Mouse (Mus musculus) B cell, adult 2 months (primary cell): Measurements from ENCODE around the gene Pptc7.
A peak's percentile ranks its signal among the peaks of the same experiment; 100 is the strongest.

Experiments
- DNase-seq, 2 experiments: peaks; one replicate each; pipeline ENCODE4 v3.0.0; 2022

Gene Pptc7

DNA sequence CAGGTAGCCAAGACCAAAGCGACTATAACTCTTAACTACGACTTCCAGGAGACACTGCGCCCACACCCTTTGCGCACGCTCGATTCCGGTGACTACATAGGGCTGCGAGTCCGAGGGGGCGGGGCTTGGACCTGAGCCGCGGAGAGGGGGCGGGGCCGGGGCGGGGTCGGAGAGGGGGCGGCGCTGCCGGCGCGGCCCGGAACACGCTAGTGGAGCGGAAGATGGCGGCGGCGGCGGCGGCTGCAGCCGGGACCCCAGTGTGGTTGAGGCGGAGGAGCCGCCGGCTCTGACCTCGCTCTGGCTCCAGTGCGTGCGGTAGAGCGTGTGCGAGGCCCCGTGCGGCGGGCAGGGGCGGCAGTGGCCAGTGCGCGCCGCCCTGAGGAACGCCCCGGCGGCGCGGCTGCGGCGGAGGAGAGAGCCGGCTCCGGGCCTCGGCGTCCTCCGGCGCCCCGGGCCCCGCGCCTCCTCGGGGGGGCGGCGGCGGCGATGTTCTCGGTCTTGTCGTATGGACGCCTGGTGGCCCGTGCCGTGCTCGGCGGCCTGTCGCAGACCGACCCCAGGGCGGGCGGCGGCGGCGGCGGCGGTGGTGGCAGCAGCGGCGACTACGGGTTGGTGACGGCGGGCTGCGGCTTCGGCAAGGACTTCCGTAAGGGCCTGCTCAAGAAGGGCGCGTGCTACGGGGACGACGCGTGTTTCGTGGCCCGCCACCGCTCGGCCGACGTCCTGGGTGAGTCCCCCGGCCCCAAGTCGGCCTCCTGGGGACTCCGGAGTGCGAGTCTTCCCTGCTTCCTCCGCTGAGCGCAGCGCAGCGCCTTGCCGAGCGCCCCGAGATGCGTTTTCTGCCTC lies at the start of gene Pptc7:
Pptc7 (plus strand) TSS at position 183 of the 846 bp plus-strand sequence.
- peak; percentile 92 to 93 for DNase-seq

GRCm38 (mm10) chr5:122235196-122235836 lies 48.8 kb upstream of the Pptc7 start:
- DNase-seq = peak; percentile 53 to 58

- DNase-seq = no peak
Observed at GRCm38 (mm10) chr5:122237200-122237599, 47.0 kb upstream of the Pptc7 start.

DNA sequence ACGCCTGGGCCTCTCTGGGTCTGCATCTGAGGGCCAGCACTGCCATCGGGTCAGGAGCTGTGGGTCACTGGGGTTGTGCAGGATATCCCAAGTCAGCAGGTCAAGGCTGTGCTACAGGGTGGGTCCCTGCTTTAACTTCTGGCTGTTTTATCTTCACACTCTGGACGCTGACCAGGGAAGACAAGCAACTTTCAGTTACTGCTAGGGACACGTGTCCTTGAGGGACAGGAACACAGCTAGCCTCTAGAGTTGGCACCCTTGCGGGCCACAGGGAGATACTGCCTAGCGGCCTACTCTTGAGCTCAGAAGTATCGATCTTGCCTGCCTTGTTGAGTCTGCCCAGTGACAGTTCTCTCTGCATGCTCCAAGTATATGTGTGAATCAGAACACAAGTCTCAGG lies 44.5 kb upstream of the Pptc7 start:
- DNase-seq = no peak

DNA sequence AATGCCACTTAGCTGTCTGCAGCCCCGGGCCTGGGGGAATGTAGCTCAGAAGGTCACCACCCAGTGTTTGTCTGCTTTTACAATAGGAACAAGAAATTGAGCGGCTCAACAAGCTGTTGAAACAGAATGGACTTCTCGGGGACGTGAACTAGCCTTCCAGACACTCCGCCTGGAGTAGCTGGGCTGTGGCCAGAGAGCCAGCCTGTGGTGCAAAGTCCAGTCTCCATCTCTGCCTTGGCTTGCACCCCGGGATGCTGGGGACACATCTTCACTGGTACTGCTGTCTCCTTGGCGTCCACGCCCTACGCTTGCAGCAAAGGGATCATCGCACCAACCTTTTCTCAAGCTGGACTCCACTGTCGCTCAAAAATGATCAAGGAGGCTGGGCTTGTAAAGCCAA lies 43.6 kb upstream of the Pptc7 start:
- no peak for DNase-seq

GRCm38 (mm10) chr5:122240989-122241388 lies 43.2 kb upstream of the Pptc7 start:
- DNase-seq = no peak

GRCm38 (mm10) chr5:122242521-122243123 lies 41.5 kb upstream of the Pptc7 start:
- DNase-seq = peak in 1 of 2 experiments; percentile 41

GRCm38 (mm10) chr5:122243781-122244523 lies 40.2 kb upstream of the Pptc7 start:
- peak; percentile 36 to 50 for DNase-seq

- DNase-seq = no peak
Observed at GRCm38 (mm10) chr5:122245186-122245585, 39.0 kb upstream of the Pptc7 start.

DNA sequence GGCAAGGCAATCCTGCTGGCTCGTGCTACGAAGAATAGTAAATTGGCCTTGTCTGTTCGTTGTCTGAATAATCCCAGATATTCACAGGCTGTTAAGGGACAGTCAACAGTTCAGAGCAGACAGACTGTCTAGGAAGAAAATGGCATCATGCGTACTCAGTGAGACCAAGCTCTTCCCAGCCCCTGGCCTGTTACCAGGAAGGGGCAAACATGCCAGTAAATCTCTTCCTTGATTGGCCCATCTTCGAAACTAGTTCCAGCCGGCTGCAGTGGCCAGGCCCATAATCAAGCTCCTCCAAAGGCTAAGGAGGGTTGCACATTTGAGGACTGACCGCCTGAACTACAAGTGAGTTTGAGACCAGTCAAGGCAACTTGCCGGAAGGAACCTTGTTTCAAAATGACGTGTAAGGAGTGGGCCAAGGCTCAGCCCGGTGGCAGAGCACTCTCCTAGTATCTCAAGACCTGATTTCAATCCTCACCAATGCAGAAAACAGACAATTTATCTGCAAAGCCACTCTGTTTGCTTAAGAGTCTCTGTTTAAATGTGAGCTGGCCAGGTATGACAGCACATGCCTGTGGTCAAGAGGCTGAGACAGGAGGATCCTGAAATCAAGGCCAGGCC lies 37.5 kb upstream of the Pptc7 start:
- DNase-seq = no peak

DNA sequence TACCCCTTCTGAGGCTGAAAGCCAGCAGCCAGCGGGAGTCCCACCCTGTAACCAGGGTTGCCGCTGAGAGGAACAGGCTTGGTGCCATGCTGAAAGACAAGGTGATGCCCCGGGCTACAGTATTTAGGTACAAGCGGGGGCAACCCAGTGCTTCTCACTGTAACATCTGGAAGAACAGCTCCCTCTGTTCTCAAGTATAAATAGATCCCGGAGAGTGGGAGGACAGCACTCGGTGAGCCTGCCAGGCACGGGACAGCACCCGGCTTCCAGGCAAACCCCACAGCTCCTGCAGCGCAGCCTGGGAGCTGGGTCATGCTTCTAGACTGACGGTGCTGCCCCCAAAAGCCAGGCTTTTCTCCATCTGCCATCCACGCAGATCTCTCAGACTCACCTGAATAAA lies 36.6 kb upstream of the Pptc7 start:
- no peak for DNase-seq

DNA sequence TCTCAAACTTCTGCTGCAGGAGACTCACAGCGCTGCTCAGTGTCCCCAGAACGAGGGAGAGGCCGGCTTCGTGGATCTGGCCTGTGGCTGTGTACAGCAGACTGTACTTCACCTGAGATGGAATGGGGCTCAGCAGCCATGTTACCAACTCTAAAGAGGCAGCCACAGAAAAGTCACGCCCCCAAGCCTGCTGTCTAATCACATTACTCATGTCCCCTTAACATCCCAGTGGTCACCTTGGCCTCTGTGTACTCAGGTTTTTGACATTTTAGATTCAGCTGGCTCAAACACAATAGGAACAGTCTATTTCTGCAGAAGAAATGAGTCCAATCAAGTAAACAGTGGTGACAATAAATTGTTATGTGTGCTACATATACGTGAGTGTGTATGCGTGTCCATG lies 36.2 kb upstream of the Pptc7 start:
- DNase-seq = no peak

DNA sequence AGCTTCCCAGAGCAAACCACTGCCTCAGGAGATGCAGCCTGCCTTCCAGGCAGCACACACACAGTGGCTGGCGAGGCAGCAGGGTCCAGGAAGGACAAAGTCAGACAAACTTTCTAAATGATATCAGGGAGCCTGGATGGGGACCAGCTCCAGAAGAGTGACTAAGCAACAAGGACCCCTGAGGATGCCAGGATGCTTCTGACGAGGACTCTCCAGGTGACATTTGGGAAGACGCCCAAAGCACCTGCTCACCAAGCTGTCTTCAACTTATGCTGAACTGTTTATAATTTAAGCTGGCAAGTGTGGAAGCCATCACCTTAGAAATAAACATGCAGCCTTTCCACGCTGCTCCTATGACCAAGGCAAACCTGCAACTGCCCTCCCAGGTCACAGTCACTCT lies 34.9 kb upstream of the Pptc7 start:
- DNase-seq = no peak

GRCm38 (mm10) chr5:122251895-122252606 lies 32.1 kb upstream of the Pptc7 start:
- peak; percentile 48 to 52 for DNase-seq

GRCm38 (mm10) chr5:122258027-122258741 lies 26.0 kb upstream of the Pptc7 start:
- DNase-seq = peak; percentile 53 to 57

DNA sequence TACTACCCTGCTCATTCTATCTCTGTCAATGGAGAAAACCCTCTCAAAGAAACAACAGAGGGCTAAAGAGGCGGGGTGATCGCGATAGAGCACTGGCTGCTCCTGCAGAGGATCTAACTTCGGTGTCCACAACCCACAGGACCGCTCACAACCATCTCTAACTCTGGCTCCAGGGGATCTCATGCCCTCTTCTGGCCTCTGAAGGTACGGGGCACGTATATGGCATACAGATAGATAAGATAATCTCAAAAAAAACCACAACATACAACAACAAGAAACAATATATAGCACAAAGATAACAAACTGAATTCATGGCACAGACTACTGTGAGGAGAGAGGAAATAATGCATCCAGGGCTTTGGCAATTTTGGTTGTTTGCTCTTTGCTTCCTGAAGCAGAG lies 22.1 kb upstream of the Pptc7 start:
- peak; percentile 67 to 73 for DNase-seq

DNA sequence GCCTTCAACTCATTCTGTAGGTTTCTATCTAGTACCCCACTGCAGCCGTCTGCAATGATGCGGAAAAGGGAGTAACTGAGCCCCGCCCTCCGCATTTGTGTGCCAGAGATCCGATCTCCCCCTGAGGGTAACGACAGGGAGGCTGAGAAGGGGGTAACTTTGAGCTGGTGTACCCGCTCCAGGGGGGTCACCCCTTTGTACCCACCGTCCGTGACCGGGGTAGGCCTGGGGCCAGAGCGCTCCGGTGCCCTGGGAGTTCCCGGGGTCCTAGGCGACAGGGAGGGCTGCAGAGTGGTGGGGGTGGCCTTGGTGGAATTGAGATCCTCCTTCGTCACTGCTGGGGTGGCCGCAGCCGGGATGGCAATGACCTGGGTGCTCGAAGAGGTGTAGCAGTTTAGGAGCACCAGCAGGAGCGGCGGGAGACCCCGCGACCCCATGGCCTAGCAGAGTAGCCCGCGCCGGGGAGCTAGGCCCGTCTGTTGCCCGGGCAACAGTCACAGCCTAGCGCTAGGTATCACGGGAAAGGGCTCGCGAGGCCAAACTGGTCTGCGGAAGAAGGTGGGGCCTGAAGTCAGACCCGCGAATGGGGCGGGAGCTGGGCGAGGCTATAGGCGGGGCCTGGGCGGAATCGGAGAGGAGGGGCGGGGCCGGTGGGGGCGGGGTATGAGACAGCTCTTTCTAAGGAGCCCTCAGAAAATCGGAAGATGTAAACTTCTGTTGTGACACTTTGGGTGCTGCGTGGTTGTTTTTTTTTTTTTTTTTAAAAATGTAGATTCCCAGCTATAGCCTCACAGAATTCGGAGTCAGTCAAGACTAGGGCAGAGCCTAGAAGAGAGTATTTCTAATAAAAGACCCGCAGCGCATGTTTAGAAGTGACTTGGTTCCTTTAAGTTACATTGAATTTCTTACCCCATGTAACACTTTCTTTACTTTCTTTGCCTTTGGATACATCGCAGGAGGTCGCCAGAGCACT lies 19.9 kb upstream of the Pptc7 start, which contains the start of gene Tctn1:
Tctn1 (minus strand) TSS at position 528 of the 973 bp plus-strand sequence.
- peak; percentile 90 to 92 for DNase-seq

GRCm38 (mm10) chr5:122265187-122265586 lies 19.0 kb upstream of the Pptc7 start:
- peak in 1 of 2 experiments; percentile 24 for DNase-seq

- DNase-seq = no peak
Observed at GRCm38 (mm10) chr5:122265942-122266341, 18.2 kb upstream of the Pptc7 start.

DNA sequence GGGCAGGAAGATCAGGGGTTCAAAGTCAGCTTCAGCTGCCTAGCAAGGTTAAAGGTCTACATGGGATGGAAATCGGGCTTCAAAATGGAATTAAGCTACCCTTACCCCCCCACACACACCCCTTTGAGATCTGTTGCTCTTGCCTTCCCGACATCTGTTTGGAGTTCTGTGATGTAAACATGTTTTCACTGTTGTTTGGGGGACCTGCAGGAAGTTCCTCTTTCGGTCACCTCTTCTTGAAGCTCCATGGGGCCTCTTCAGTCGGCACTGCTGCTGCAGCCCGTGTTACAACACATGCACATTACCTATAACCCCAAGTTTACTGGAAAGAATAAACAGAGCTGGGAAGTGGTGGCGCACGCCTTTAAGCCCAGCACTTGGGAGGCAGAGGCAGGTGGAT lies 17.0 kb upstream of the Pptc7 start:
- peak; percentile 42 to 44 for DNase-seq
